Mouse (Mus musculus) left cerebral cortex, adult 8-10 months (tissue): ENCODE measurements around the gene Epha6. TPM values are rescaled to one million over a fixed set of nuclear protein-coding genes. Genes with fewer than 3 reads are reported as not detected.

Experiments
- DNase-seq, 2 experiments: peaks; one replicate each; pipeline ENCODE4 v3.0.0; 2022; ENCODE audit warnings: low spot score in 2 of 2
- total RNA-seq, 4 experiments: library from RNA; stranded (reverse); gene quantifications; 2 replicates each; pipeline ENCODE4 v1.2.4; 2022

The Epha6 gene
- 10 to 100 TPM; 57.6 to 70.6 (median 64.3) TPM for total RNA-seq

GRCm38 (mm10) chr16:60605061-60605831, at the start of gene Epha6:
Gene Epha6, minus strand, starts transcription at chr16:60605531.
- peak; percentile 49 to 51 for DNase-seq

DNA sequence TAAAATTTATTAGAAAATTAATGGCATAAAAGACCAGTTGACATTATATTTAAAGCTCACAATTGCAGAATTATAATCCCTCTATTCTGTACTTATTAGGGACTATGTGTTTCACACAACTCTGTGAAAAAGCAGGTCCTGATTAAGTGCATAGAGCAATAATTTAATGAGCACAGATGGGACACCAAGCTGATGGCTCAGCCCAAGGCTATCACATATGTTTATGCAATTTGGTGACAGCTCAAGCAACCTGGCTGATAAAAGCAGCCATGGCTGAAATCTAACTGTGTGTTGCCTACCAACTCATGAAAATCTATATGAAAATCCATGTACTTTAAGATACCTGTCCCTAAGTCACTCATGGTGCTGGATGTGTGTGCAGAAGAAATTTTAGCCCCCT, 46.4 kb upstream of the Epha6 start:
- no peak for DNase-seq

GRCm38 (mm10) chr16:60628091-60628490, 22.8 kb upstream of the Epha6 start:
- no peak for DNase-seq

GRCm38 (mm10) chr16:60605832-60606583, 677 bp upstream of the Epha6 start:
- peak; percentile 63 to 69 for DNase-seq

DNA sequence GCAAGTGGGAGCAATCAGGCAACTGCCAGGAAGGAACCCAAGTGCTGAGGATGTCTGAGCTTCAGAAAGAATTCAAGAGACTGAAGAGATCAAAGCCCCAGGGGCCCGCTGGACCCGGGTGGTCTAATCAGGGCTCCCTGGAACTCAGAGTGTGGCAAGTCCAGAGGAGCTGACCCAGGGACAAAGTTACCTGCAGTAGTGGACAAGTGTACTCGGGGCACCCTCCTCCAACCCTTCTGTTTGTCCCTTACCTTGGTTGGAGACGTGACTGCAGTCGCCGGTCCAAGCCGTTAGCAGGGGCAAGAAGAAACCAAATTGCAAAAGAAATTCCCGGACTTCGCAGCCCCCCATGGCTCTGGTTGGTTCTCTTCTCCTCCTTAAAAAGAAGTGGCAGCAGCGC, 718 bp downstream of the Epha6 start:
- peak in 1 of 2 experiments; percentile 13 for DNase-seq

DNA sequence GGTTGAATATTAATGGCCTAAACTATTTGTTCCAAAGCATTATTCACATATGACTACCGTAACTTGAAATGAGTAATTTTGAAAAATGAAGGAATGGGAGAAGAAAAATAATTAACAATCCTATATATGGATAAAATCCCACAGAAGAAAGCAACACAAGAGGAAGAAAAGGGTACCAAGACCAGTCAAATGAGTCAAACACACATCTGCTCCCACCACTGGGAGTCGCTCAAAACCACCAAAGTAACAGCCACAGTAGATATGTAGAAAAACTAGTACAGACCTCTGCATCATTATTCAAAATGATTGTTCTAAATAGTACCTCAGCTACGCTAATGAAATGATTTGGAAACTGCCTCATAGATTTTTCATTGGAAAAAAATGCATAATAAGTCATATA, 20.0 kb downstream of the Epha6 start:
- DNase-seq: no peak

DNA sequence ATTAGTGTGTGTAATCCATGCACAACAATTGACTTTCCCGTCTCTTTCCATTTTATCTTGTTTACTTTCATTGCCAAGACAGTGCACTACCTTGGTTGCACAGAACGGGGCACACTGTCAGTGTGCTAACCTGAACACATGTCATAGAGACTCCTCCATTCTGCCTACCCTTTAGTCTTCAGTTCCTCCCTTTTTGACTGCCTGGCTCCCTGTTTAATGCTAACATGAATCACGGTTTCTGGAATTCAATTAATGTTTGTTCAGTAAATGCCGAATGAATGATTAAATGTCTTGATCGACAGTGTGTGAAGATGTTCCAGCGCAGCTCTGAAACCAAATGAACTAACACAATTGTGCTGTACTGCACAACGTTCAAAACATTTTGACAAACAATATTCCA, 20.6 kb downstream of the Epha6 start:
- no peak for DNase-seq

DNA sequence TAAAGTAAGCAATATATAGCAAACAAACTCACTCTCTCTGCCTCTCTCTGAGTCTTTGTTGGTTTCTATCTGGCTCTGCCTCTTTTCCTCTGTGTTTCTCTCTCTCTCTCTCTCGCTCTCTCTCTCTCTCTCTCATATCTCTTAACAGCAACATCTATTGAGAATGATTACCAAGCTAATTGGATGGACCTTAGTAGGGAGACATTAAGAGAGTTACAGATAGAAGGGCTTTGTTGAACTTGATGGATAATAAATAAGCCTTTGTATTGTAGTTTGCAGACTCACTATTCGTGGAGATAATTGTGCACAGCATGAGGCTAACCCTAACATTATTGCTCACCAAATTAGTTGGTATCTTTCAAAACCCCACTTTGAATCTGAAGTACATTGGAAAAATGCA, 34.8 kb downstream of the Epha6 start:
- DNase-seq: no peak

DNA sequence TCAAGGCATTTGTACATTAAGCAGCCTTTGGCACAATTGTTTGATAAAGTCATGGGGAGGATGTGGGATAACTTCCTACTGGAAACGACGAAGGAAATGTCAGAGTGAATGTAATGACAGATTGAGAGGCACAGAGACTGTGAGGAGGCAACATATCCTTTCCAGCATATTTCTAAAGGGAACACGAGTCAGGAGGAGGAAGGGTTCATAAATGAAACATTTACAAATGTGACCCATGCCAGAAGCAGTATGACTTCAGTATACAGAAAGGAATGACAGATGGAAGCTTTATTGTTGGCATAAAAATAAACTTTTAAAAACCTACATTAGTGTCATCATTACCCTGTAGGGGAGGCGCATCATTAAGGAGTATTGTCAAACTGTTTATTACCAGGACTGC, 60.9 kb downstream of the Epha6 start:
- no peak for DNase-seq

DNA sequence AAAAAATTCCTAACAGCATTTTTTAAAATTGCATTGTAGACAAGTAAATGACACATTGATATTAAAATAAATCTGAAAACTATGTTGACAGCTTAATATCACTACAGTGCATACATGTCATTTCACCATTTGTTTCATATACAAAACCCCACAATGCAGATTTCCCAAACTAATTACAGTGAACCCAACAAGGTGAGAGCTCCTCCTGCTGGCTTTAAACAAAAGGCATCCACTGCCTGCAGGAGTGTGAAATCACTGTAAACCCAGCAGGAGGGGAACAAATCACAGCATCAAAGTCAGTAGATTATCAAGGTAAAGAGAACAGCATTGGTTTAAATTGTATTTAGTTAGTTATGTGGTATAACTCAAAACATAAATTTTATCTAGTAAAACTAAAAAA, 67.1 kb downstream of the Epha6 start:
- DNase-seq: no peak

DNA sequence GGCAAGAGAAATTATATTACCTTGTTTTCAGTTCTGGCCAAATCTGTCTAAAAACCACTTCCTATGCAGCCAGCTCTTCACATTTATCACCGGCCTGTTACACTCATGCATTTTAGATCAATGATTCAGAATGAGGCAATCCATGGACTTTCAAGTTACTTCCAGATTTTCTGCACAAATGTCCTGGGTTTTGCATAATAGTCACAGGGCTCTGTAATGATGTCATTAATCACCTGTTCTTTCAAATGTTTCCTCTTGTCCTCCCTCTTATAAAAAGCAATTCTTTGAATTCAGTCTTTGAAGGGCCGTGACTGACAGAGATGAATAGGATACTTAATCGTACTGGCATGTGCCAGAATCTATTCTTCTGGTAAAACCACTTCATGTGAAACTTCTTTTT, 95.6 kb downstream of the Epha6 start:
- DNase-seq: no peak

GRCm38 (mm10) chr16:60499567-60499966, 105.8 kb downstream of the Epha6 start:
- no peak for DNase-seq

GRCm38 (mm10) chr16:60475776-60476175, 129.6 kb downstream of the Epha6 start:
- DNase-seq: peak in 1 of 2 experiments; percentile 24

- no peak for DNase-seq
These were observed 137.0 kb downstream of the Epha6 start for GRCm38 (mm10) chr16:60468200-60468785.

GRCm38 (mm10) chr16:60435283-60435682, 170.0 kb downstream of the Epha6 start:
- DNase-seq: no peak

GRCm38 (mm10) chr16:60434241-60434640, 171.1 kb downstream of the Epha6 start:
- DNase-seq: no peak

- DNase-seq: peak in 1 of 2 experiments; percentile 13
These were observed 210.0 kb downstream of the Epha6 start for GRCm38 (mm10) chr16:60395306-60395705.

GRCm38 (mm10) chr16:60392961-60393360, 212.4 kb downstream of the Epha6 start:
- DNase-seq: no peak

DNA sequence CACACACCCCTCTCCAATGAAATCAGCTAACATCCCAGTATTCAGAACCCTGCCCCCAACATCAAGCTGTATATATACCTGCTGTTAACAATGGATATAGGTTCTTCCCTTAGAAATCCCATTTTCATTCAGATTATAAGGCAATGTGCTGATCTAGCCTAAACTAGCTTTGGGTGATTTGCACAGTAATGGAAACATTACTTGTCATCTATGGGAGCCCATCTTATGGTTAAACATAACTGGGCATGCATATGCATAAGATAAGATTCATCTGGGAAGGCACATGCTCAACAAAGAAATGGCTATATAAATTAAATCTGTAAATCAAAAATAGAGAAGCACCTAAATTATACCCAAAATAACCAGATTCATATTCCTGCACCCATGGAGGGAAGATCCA, 230.2 kb downstream of the Epha6 start:
- DNase-seq: no peak

- DNase-seq: no peak
These were observed 321.4 kb downstream of the Epha6 start for GRCm38 (mm10) chr16:60283963-60284362.

GRCm38 (mm10) chr16:60274109-60274508, 331.2 kb downstream of the Epha6 start:
- DNase-seq: no peak
